Mouse (Mus musculus) lung, postnatal 4 days (tissue): Measurements from ENCODE around the gene Srsf4.

Experiments used
- DNase-seq, 2 experiments: peaks; one replicate each; pipeline ENCODE4 v3.0.0; 2021

Srsf4 gene

DNA sequence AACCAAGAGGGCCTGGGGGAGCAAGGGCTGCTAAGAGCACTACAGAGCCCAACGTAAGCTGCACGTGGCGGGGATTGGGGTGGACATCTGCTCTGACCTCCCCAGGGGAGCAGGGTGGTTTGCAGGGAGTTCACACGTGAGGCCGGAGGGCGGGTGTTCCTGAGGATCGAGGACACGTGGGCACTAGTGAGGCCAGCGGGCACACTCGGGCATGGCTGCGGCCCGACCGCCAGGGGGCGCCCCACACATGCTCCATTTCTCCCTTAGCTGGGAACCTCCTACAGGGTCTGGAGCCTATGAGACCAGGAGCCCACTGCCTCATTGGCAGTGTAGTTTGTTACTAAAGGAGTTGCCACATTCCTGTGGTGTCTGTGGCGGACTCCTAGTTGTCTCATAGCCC lies 43.0 kb downstream of the Srsf4 start:
- DNase-seq = peak; percentile 85 to 89

DNA sequence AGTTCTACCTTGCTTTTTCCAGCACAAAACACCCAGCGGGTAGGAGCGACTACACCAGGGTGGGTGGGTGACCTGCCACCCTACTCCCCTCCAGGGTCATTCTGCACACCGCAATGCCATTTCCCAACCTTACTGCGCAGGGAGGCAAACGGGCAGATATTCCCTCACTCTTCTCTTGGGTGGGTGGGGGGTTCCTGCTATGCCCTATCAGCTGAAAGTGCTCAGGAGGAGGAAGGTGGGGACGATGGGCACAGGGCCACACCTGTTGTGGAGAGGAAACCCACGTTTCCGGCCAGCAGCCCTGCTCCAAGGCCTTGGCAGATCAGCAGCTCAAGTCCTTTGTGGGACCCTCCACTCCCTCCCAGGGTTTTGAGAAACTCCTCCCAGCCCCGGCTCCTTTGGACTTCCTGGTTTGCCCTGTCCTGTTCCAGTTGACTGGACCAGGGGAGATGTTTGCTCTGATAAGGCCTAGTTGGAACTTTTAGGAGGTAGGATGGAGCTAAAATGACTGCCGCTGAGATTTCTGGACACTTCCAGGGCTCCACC lies 43.7 kb downstream of the Srsf4 start:
- no peak for DNase-seq

DNA sequence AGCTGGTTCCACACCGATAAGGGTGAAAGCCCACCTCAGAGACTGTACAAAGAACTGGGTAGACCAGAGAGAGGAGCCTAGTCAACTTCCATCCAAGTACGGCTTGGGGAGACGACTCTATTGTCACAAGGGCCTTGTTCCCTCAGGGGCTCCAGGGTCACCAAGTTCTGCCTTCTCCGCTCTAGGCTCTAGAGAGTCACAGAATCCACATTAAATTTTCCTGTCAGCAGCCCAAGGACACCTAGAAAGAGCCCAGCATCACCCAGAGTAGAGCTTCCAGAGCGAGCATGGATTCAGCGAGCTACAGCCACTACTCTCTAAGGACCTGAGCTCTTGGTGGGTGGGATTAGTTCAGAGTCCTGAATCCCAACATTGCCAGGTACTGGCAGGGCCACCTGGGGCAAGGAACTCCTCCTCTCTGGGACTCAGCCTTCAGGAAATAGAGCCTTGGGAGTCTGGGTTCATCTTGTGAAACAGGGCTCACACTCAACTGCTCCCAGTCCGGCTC lies 44.7 kb downstream of the Srsf4 start:
- peak in 1 of 2 experiments; percentile 19 for DNase-seq

DNA sequence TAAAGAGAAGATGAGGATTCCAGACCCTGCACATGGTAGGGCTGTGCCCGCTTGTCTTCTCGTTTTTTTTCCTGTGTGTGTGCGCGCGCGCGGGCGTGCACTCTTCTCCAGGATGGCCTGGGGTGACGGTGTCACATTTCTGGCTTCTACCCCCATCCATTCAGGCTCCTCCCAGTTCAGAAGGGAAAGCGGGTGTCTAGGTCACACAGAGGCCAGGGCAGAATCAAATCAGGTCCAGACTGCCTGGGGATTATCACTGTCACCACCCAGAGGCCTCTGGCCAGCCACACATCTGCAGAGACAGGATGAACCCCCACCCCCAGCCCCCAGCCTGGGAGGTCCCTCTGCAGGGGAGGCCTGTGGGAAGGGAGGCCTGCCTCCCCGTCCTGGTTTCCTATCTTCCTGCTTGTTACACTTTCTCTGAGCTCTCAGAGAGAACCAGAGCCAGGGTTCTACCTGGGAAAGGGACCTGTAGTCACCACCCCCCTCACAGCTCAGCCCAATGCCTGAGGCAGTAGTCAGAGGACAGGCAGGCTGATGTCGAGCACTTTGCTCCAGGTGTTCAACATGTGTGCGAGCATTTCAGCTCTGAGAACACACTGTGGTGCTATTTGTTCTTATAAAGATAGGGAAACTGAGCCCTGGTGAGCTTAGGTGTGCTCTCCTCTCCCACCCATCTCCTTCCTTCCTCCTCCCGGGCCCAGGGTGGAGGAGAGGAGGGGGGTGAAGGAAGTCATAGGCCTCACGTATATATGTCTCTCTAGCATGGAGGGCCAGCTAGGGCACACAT lies 45.5 kb downstream of the Srsf4 start:
- peak in 1 of 2 experiments; percentile 51 for DNase-seq

DNA sequence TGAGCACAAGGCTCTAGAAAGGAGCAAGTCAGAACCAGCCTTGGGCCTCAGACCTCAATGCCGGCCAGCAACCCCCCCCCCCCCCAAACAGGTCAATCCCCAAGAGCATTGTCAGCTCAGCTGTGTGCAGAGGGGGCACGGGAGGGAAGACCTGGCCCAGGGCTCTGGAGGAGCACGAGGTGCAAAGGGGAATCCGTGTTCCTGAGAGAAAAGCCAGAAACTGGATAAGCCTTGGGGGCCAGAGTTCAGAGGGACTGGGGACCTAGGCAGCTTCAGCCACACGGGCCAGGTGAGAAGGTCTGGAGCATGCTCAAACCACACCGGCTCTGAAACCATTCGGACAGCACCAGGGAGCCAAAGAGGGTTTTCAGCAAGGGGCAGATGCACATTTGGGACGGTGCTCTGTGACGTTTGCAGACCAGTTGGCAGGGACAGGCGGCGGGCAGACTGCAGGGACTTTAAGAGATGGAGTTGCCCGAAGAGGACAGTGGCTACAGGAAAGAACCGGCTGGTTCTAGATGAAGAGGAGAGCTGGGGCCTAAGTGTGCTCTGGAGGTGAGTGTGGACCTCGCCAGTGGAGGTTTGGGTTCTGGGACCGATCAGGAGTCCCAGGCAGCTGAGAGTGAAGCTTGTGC lies 46.2 kb downstream of the Srsf4 start:
- no peak for DNase-seq

DNA sequence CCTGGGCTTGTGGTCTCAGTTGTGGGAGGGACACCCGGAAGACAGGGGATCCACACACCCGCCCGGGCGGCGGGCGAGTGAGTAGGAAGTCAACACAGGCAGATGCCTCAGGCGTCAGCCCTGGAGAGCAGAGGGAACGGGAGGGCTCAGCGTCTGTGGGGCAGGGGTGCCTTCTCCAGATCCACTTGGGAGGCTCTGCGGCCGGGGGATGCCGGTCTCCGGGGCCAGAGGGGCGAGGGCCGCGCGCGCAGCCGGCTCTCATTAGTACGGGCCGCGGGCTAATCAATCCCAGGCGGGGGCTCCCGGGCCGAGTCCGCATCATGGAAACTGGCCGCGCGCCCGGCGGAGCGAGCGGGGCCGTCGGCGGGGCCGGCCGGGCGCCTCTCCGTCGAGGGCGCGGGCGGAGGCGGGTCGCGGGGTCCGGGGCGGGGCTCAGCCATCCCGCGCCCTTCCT lies 46.8 kb downstream of the Srsf4 start:
- DNase-seq = peak; percentile 64 to 82

DNA sequence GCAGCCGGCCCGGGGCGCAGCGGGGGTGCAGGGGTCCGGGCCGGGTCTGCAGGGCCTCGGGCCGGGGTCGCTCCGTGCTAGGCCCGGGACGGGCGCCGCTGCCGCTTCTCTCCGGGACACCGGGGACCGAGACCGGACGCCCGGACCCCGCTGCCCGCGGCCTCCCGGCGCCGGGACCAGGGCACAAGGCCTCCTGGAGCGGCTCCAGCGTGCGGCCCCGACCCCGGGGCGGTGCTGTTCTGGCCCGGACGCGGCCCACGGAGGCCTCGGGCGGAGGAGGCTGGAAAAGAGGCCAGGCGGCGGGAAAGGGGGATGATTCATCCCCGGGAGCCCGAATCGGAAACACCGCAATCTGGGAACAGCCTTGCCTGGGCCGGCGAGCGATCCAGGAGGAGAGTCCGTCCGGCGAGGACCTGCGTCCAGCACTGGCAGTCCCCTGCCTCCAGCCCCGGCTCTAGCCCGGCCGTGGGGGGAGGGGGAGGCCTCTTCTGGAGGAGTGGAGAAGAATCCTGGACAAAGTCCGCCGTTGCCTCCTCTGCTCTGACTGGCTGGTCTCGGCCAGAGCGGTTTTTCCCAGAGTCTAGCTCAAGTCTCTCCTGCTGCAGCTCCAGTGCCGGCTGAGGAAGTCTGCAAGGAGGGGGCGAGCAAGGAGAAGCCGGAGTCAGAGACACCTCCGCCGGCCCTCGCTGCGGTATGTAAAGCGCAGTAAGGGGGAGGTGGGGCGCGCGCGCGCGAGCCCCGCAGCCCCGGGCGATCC lies 47.4 kb downstream of the Srsf4 start:
- DNase-seq = peak; percentile 69 to 76

DNA sequence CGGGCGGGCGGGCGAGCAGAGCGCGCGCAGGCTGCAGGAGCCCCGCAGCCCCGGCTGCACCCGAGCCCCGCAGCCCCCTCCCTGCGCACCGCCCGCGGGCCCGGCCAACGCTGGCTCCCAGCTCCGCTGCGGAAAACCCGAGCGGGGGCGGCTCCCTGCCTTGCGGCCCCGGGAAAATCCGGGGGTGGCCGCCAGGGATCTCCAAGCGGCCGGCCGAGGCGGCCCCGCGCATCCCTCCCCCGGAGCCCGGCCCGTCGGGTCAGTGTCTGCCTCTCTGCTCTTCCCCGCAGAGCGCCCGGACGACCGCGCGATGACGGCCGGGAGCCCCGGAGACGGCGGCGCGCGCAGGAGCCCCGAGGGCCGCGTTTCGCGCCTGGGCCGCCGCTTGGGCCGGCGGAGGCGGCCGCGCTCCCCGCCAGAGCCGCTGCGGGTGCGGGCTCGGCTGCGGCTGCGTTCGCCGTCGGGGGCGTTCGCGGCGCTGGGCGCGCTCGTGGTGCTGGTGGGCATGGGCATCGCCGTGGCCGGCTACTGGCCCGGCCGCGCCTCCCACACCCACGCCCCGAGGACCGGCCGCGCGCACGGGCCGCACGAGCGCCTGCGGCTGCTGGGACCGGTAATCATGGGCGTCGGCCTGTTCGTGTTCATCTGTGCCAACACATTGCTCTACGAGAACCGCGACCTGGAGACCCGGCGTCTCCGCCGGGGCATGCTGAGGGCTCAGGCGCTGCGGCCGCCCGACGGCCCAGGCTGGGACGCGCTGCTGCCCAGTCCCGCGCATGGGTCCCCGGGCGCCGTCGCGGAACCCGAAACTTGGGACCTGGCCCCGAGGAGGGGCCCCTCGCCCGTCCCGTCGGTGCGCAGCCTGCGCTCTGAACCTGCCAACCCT lies 48.3 kb downstream of the Srsf4 start, which contains the start of gene Tmem200b:
Tmem200b (plus strand) TSS at position 311 of the 886 bp plus-strand sequence.
- peak in 1 of 2 experiments; percentile 58 for DNase-seq

DNA sequence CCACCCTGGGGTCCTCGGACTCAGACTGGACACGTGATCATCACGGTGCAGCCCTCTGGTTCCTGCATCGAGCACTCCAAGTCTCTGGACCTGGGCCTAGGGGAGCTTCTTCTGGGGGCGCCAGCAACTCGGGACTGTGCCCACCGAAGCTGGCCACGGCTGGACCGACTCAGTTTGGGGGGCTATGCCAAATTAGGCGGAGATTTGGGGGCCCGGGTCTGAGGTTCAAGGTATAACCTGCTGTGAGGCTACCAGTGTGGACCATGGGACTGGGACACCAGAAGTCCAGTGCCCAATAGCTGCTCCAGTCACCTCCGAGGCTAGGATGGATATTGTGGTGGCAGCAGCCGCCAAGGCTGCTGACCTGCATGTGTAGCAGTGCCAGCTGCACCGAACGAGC lies 49.0 kb downstream of the Srsf4 start:
- DNase-seq = no peak

DNA sequence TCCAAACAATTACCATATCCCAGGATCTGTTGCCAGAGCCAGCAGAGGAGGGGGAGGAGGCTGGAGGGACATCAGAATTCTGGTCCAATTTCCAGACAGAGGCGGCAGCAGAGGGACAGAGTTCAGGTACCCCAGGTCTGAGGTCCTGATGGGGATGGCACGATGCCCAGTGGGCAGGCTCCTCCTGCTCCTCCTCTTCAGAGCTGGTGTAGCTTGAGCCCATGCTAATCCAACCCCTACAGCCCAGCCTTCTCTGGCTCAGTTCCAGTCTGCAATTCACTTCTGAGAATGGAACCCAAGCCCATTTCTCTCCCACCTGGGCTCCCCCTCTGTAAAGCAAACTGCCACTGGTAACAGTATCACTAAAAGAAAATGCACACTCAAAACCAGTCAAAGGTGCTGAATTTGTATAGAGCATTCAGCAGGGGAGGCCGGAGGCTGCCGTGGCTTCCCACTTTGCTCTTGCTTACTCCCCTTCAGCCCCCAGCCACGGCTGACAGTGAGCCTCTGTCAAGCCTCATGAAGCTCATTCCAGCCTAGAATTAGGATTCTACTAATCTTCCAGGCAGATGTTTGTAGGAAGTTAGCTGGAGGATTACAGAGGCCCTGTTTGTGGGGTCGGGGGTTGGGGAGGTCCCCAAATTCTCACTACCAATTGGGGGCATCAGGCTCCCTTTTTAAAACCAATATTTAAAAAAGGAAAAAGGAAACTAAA lies 50.8 kb downstream of the Srsf4 start:
- peak in 1 of 2 experiments; percentile 47 for DNase-seq

DNA sequence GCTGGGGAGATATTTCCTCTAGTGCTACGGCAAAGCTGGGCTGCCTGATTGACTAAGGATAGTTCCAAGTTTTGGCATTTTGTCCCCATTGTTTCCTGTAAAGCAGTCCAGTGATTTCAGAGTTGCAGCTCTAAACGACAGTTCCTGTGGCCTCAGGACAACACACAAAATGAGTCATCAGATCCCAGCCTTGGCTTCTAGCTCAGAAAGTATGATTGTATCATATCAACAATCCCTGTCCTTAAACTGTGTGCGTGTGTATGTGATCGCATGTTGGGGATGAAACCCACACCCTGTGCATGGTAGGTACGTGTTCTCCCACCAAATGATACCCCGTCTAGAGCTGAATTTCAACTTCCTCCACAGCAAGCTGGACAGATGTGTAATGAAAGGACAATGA lies 55.7 kb downstream of the Srsf4 start:
- no peak for DNase-seq

DNA sequence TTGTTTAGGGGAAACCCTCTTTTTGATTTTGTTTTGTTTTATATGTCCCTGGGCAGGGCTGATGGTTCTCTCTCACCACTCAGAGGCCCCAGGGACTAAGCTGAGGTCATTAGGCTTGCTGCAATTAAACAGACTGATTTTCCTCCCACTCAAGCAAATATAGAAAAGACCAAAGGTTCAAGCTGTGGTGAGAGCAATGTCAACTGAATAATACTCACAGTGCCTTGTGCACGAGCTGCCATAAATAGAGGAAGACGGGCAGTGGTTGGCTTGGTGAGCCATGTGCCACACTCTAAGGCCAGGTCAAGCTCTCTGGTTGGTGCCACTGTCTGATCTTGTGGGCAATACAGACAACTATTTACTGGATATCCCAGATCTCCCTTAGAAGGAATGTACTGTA lies 66.0 kb downstream of the Srsf4 start:
- DNase-seq = no peak

DNA sequence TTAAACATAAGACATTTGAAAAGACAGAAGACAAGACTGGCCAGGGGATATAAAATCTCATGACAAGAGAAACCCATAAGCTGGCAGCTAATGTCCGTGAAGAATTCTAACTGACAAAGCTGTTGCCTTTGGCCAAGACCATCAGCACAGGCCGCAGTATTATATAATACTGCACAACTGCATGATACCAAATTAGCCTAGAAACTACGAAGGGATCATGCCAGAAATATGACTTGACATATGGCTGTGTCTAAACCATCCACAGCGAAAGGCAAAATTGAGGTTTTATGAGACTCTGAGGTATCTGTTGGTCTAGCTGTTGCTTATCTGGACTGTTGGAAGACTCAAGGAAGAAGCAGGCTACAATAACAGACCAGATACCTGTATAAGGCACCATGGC lies 67.4 kb downstream of the Srsf4 start:
- no peak for DNase-seq

DNA sequence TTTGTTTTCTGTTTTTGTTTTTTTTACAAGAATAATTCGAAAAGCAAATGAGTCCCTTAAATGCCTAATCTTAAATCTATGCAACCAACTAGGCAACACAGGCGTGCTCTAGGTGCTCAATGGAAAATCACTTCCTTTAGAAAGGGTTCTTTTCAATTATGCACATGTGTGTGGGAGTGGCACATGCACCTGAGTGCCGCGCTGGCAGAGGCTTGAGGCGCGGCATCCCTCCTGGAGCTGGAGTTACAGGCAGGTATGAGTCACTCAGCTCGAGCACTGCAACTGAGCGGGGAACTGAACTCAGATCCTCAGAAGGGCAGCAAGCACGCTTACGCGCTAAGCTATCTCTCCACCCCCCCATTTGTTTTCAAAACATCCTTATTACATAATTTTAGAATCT lies 74.4 kb downstream of the Srsf4 start:
- no peak for DNase-seq

DNA sequence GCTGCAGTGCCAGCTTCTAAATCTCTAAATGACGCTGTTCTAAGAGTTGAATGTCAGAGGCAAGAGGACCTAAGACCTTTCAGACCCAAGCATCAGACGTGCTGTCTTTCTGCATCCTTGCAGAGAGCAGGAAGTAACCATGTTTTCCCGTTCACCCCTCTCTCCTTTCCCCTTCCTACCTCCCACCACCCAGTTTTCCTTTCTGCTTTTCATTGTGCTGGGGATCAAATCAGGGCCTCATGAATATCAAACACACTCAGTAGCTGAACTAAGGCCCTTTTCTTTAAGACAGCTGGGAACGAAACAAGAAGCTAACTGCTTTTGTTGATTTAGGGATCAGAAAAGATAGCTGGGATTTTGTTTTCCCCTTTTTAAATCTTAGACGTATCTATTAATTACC lies 76.5 kb downstream of the Srsf4 start:
- DNase-seq = no peak

DNA sequence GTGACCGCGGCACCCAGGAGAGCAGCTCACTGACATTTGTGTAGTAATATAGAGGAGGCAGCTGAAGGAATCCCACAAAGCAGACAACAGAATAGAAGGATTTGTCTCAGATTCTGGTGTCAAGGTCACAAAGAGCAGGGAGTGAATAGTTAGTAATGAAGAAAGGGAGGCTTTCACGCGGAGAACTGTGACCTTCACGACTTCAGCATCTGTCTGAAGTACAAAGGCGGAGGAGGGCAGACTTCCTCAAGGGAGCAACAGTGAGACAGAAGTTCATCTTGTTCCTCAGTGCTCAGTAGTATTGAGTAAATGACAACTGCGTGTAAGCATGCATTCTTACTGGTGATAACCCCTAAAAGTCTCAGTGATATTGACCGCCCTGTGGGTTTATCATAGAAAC lies 77.2 kb downstream of the Srsf4 start:
- DNase-seq = no peak
